Mouse (Mus musculus): ENCODE data around the gene Plcb1. TPM values are rescaled to one million over a fixed set of nuclear protein-coding genes. Genes with fewer than 3 reads are reported as not detected.

Gene Plcb1
- 3.9 and 4.6 TPM in 2 replicates for polyA plus RNA-seq (2015; fragmentation: Nextera tagmentation; extraction: Ambion mirVana)

GRCm38 (mm10) chr2:134785970-134786855, at the start of gene Plcb1:
TSS of gene Plcb1 (plus strand) at chr2:134786067.
- peak within 1 kb of the TSS; percentile 60 for H3K9ac ChIP-seq (ENCODE audit: low read depth, low read length)
- peak; percentile 90 for ATAC-seq (ENCODE audit: low read depth)
- peak within 1 kb of the TSS; percentile 65 for H3K4me3 ChIP-seq (ENCODE audit: low read depth, low read length)
- H3K36me3 ChIP-seq (ENCODE audit: control insufficient read depth, insufficient read depth), result no peaks in the 10 kb centered on the region
- H3K4me1 ChIP-seq (ENCODE audit: control insufficient read depth, low read depth, low read length), result no peaks in the 10 kb centered on the region
- H3K27ac ChIP-seq (ENCODE audit: low read length), result peak within 1 kb of the TSS; percentile 44; the same call in 1 of the 2 replicates
- under 1% methylated on average over 76 of the region's 88 CpGs for WGBS (ENCODE audit: insufficient replicate concordance)
- H3K4me2 ChIP-seq (ENCODE audit: low read depth, low read length), result peak within 1 kb of the TSS; percentile 49
- H3K9me3 ChIP-seq (replicated peaks; ENCODE audit: control insufficient read depth, low read length), result no peaks in the 10 kb centered on the region
- H3K27me3 ChIP-seq (ENCODE audit: control insufficient read depth, insufficient read depth, low read depth, low read length), result peaks cover 12% of the 10 kb centered on the region

- no peak overlapping the region for H3K27ac ChIP-seq (ENCODE audit: low read length)
- H3K4me3 ChIP-seq (ENCODE audit: low read depth, low read length), result no peak overlapping the region
- no peaks in the 10 kb centered on the region for H3K36me3 ChIP-seq (ENCODE audit: control insufficient read depth, insufficient read depth)
- ATAC-seq (ENCODE audit: low read depth), result no peak
- no peak overlapping the region for H3K9ac ChIP-seq (ENCODE audit: low read depth, low read length)
- H3K27me3 ChIP-seq (ENCODE audit: control insufficient read depth, insufficient read depth, low read depth, low read length), result no peaks in the 10 kb centered on the region
- H3K9me3 ChIP-seq (replicated peaks; ENCODE audit: control insufficient read depth, low read length), result no peaks in the 10 kb centered on the region
- H3K4me1 ChIP-seq (ENCODE audit: control insufficient read depth, low read depth, low read length), result no peaks in the 10 kb centered on the region
- no peak overlapping the region for H3K4me2 ChIP-seq (ENCODE audit: low read depth, low read length)
These were observed 30.3 kb upstream of the Plcb1 start for GRCm38 (mm10) chr2:134755537-134755936.

- ATAC-seq (ENCODE audit: low read depth), result no peak; the same call in 1 of the 2 replicates
- H3K36me3 ChIP-seq (ENCODE audit: control insufficient read depth, insufficient read depth), result no peaks in the 10 kb centered on the region
- no peaks in the 10 kb centered on the region for H3K27me3 ChIP-seq (ENCODE audit: control insufficient read depth, insufficient read depth, low read depth, low read length)
- no peak overlapping the region for H3K4me2 ChIP-seq (ENCODE audit: low read depth, low read length)
- WGBS (ENCODE audit: insufficient replicate concordance), result 9% methylated on average over 1 of the region's 1 CpGs
- no peak overlapping the region for H3K4me3 ChIP-seq (ENCODE audit: low read depth, low read length)
- H3K9ac ChIP-seq (ENCODE audit: low read depth, low read length), result no peak overlapping the region
- no peaks in the 10 kb centered on the region for H3K4me1 ChIP-seq (ENCODE audit: control insufficient read depth, low read depth, low read length)
- H3K27ac ChIP-seq (ENCODE audit: low read length), result no peak overlapping the region
- no peaks in the 10 kb centered on the region for H3K9me3 ChIP-seq (replicated peaks; ENCODE audit: control insufficient read depth, low read length)
These were observed 29.8 kb upstream of the Plcb1 start for GRCm38 (mm10) chr2:134756086-134756485.

- no peak overlapping the region for H3K4me2 ChIP-seq (ENCODE audit: low read depth, low read length)
- H3K9ac ChIP-seq (ENCODE audit: low read depth, low read length), result no peak overlapping the region
- H3K4me1 ChIP-seq (ENCODE audit: control insufficient read depth, low read depth, low read length), result no peaks in the 10 kb centered on the region
- 52% methylated on average over 1 of the region's 1 CpGs for WGBS (ENCODE audit: insufficient replicate concordance)
- H3K4me3 ChIP-seq (ENCODE audit: low read depth, low read length), result no peak overlapping the region
- H3K9me3 ChIP-seq (replicated peaks; ENCODE audit: control insufficient read depth, low read length), result no peaks in the 10 kb centered on the region
- ATAC-seq (ENCODE audit: low read depth), result no peak
- H3K27ac ChIP-seq (ENCODE audit: low read length), result no peak overlapping the region
- no peaks in the 10 kb centered on the region for H3K36me3 ChIP-seq (ENCODE audit: control insufficient read depth, insufficient read depth)
- no peaks in the 10 kb centered on the region for H3K27me3 ChIP-seq (ENCODE audit: control insufficient read depth, insufficient read depth, low read depth, low read length)
These were observed 24.8 kb upstream of the Plcb1 start for GRCm38 (mm10) chr2:134761029-134761428.

- no peak for ATAC-seq (ENCODE audit: low read depth)
- no peak overlapping the region for H3K4me2 ChIP-seq (ENCODE audit: low read depth, low read length)
- 77% methylated on average over 8 of the region's 8 CpGs for WGBS (ENCODE audit: insufficient replicate concordance)
These were observed 22.4 kb upstream of the Plcb1 start for GRCm38 (mm10) chr2:134763406-134763990.

GRCm38 (mm10) chr2:134764506-134764905, 21.4 kb upstream of the Plcb1 start:
- no peaks in the 10 kb centered on the region for H3K4me1 ChIP-seq (ENCODE audit: control insufficient read depth, low read depth, low read length)
- no peaks in the 10 kb centered on the region for H3K36me3 ChIP-seq (ENCODE audit: control insufficient read depth, insufficient read depth)
- no peak overlapping the region for H3K4me3 ChIP-seq (ENCODE audit: low read depth, low read length)
- H3K9ac ChIP-seq (ENCODE audit: low read depth, low read length), result no peak overlapping the region
- H3K27ac ChIP-seq (ENCODE audit: low read length), result no peak overlapping the region
- WGBS (ENCODE audit: insufficient replicate concordance), result 60% methylated on average over 2 of the region's 2 CpGs
- H3K9me3 ChIP-seq (replicated peaks; ENCODE audit: control insufficient read depth, low read length), result no peaks in the 10 kb centered on the region
- H3K4me2 ChIP-seq (ENCODE audit: low read depth, low read length), result no peak overlapping the region
- no peak for ATAC-seq (ENCODE audit: low read depth)
- no peaks in the 10 kb centered on the region for H3K27me3 ChIP-seq (ENCODE audit: control insufficient read depth, insufficient read depth, low read depth, low read length)

More at GRCm38 (mm10) chr2:134763406-134763990, 22.4 kb upstream of the Plcb1 start:
- Histone ChIP-seq H3K9ac (ENCODE audit: low read depth, low read length) (no peak overlapping the region), H3K36me3 (ENCODE audit: control insufficient read depth, insufficient read depth) (no peaks in the 10 kb centered on the region), H3K4me3 (ENCODE audit: low read depth, low read length) (no peak overlapping the region), H3K27ac (ENCODE audit: low read length) (no peak overlapping the region), H3K27me3 (ENCODE audit: control insufficient read depth, insufficient read depth, low read depth, low read length) (no peaks in the 10 kb centered on the region), H3K9me3 (replicated peaks; ENCODE audit: control insufficient read depth, low read length) (no peaks in the 10 kb centered on the region), H3K4me1 (ENCODE audit: control insufficient read depth, low read depth, low read length) (no peaks in the 10 kb centered on the region)

- WGBS (ENCODE audit: insufficient replicate concordance), result 53% methylated on average over 5 of the region's 5 CpGs
- ATAC-seq (ENCODE audit: low read depth), result no peak
- H3K9ac ChIP-seq (ENCODE audit: low read depth, low read length), result no peak overlapping the region
- no peaks in the 10 kb centered on the region for H3K27me3 ChIP-seq (ENCODE audit: control insufficient read depth, insufficient read depth, low read depth, low read length)
- H3K4me1 ChIP-seq (ENCODE audit: control insufficient read depth, low read depth, low read length), result no peaks in the 10 kb centered on the region
- H3K36me3 ChIP-seq (ENCODE audit: control insufficient read depth, insufficient read depth), result no peaks in the 10 kb centered on the region
- no peaks in the 10 kb centered on the region for H3K9me3 ChIP-seq (replicated peaks; ENCODE audit: control insufficient read depth, low read length)
- no peak overlapping the region for H3K4me2 ChIP-seq (ENCODE audit: low read depth, low read length)
- no peak overlapping the region for H3K27ac ChIP-seq (ENCODE audit: low read length)
- H3K4me3 ChIP-seq (ENCODE audit: low read depth, low read length), result no peak overlapping the region
These were observed 6.0 kb upstream of the Plcb1 start for GRCm38 (mm10) chr2:134779826-134780225.

- H3K36me3 ChIP-seq (ENCODE audit: control insufficient read depth, insufficient read depth), result no peaks in the 10 kb centered on the region
- no peak overlapping the region for H3K9ac ChIP-seq (ENCODE audit: low read depth, low read length)
- no peak for ATAC-seq (ENCODE audit: low read depth)
- H3K4me2 ChIP-seq (ENCODE audit: low read depth, low read length), result no peak overlapping the region
- no peak overlapping the region for H3K27ac ChIP-seq (ENCODE audit: low read length)
- H3K9me3 ChIP-seq (replicated peaks; ENCODE audit: control insufficient read depth, low read length), result no peaks in the 10 kb centered on the region
- H3K4me3 ChIP-seq (ENCODE audit: low read depth, low read length), result no peak overlapping the region
- H3K4me1 ChIP-seq (ENCODE audit: control insufficient read depth, low read depth, low read length), result no peaks in the 10 kb centered on the region
- no peaks in the 10 kb centered on the region for H3K27me3 ChIP-seq (ENCODE audit: control insufficient read depth, insufficient read depth, low read depth, low read length)
These were observed 5.6 kb upstream of the Plcb1 start for GRCm38 (mm10) chr2:134780316-134780715.

- Histone ChIP-seq H3K4me1 (ENCODE audit: control insufficient read depth, low read depth, low read length) (no peaks in the 10 kb centered on the region), H3K27me3 (ENCODE audit: control insufficient read depth, insufficient read depth, low read depth, low read length) (peaks cover 12% of the 10 kb centered on the region), H3K36me3 (ENCODE audit: control insufficient read depth, insufficient read depth) (no peaks in the 10 kb centered on the region), H3K9ac (ENCODE audit: low read depth, low read length) (peak overlapping the region; percentile 60; the same call in 1 of the 2 replicates), H3K4me3 (ENCODE audit: low read depth, low read length) (peak overlapping the region; percentile 65), H3K27ac (ENCODE audit: low read length) (no peak overlapping the region), H3K9me3 (replicated peaks; ENCODE audit: control insufficient read depth, low read length) (no peaks in the 10 kb centered on the region), H3K4me2 (ENCODE audit: low read depth, low read length) (peak overlapping the region; percentile 49)
- no peak for ATAC-seq (ENCODE audit: low read depth)
- 10% methylated on average over 6 of the region's 6 CpGs for WGBS (ENCODE audit: insufficient replicate concordance)
These were observed 986 bp downstream of the Plcb1 start for GRCm38 (mm10) chr2:134786856-134787250.
